Mouse (Mus musculus): ENCODE results near the gene Cldn12. TPM values are rescaled to one million over a fixed set of nuclear protein-coding genes. Genes with fewer than 3 reads are reported as not detected.

The Cldn12 gene
- polyA plus RNA-seq, 1 experiment from 2014 or later = 34.5 TPM

DNA sequence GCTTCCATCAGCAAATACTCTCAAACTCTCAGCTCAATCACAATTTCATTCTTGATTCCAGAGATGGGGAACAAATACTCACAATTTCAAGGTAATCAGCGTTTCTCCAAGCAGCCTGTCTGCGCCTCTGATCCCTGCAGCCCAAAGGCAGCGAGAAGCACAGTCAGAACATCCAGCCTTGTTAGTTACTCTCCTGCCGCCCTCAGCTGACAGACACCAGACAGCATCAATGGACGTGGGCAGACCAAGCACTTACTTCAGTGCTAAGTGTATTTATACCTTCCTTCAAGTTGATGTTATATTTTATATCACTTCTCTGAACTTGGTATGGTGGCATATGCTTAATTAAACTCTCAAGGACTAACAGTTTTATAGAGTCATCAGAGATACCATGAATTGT is 3.8 kb downstream of the Cldn12 start:
- no peak for DNase-seq (ENCODE audit: low spot score)
- H3K27me3 ChIP-seq (replicated peaks; ENCODE audit: low read depth, poor library complexity, severe bottlenecking) = no peaks in the 10 kb centered on the region
- no peak overlapping the region for H3K4me3 ChIP-seq
- no peak overlapping the region for H3K27ac ChIP-seq (replicated peaks)
- 78% methylated on average over 5 of the region's 5 CpGs for WGBS
- H3K4me1 ChIP-seq = peaks cover 15% of the 10 kb centered on the region
- H3K36me3 ChIP-seq (replicated peaks) = peaks cover 34% of the 10 kb centered on the region
- H3K9me3 ChIP-seq = no peaks in the 10 kb centered on the region

DNA sequence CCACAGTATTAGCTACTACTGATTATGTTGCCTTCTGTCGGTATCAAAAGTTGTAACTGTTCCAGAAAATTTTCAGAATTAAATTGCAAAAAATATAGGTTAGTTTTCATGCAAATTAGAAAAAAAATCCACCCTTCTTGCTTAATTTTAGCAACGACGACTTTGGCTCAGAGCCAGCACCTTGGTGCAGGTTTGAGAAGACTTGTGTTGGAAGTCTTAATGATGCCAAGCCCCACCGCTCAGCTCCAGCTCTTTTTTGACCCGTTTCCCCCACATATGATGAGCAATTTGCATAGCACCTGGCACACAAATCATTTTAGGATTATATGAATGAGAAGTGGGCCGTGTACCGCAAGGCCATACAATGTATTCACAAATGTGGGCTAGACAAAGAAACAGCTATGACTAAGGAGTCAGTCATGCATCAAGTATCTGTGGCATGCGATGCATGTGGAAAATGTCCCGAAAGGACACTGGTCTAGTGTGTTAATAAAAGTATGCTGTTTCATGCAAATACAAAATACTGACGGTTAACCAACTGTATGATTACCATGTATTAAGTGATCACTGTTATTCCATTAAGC is 4.4 kb downstream of the Cldn12 start:
- H3K4me1 ChIP-seq = peaks cover 15% of the 10 kb centered on the region
- H3K9me3 ChIP-seq = no peaks in the 10 kb centered on the region
- no peak overlapping the region for H3K4me3 ChIP-seq
- WGBS = 86% methylated on average over 10 of the region's 10 CpGs
- H3K27me3 ChIP-seq (replicated peaks; ENCODE audit: low read depth, poor library complexity, severe bottlenecking) = no peaks in the 10 kb centered on the region
- DNase-seq (ENCODE audit: low spot score) = no peak
- H3K27ac ChIP-seq (replicated peaks) = no peak overlapping the region
- peaks cover 34% of the 10 kb centered on the region for H3K36me3 ChIP-seq (replicated peaks)

DNA sequence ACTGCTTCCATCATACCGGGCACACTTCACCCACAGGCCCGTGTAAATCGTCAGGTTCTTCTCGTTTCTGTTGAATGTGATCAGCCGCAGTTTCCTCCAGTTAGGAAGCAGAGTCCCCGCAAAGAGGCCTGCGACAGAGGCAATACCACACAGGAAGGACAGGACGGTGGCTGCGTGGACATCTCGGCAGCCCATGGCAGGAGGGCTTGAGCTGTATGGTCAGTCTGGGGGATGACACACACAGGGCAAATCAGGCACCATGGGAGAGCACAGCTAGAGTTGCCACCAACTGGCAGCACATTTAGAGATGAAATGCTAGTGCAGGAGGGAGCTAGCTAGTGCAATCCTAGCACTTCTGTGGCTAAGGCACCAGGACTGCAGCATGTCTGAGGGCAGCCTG is 6.5 kb downstream of the Cldn12 start:
- Histone ChIP-seq H3K27me3 (replicated peaks; ENCODE audit: low read depth, poor library complexity, severe bottlenecking) (no peaks in the 10 kb centered on the region), H3K27ac (replicated peaks) (no peak overlapping the region), H3K9me3 (no peaks in the 10 kb centered on the region), H3K4me3 (no peak overlapping the region), H3K36me3 (replicated peaks) (peaks cover 44% of the 10 kb centered on the region), H3K4me1 (peaks cover 8% of the 10 kb centered on the region; the same call in 1 of the 2 replicates)
- no peak for DNase-seq (ENCODE audit: low spot score)
- WGBS = 83% methylated on average over 10 of the region's 10 CpGs

DNA sequence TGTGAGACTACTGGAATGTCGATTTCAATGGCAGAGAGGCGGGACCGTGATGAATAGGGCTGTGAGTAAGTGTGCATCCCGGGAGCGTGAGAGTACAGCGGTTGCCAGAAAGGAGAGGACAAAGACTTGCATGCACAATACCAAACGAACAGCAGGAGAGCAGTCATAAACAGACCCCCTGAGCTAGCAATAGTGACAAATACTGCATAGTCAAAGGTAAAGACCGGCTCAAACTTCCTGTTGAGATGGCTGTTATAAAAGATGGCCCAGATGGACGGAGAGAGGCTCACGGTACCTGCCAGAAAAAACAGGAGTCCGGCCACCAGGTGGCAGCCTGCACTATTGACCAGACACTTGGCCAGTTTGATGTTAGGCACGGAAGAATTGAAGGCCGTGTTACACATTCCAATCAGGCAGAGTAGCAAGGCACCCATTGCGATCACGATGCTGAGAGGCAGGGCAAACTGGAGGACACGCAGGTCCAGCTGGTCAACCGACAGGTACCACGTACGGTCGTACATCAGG is 7.0 kb downstream of the Cldn12 start:
- Histone ChIP-seq H3K27ac (replicated peaks) (no peak overlapping the region), H3K36me3 (replicated peaks) (peaks cover 44% of the 10 kb centered on the region), H3K9me3 (no peaks in the 10 kb centered on the region), H3K4me3 (no peak overlapping the region), H3K27me3 (replicated peaks; ENCODE audit: low read depth, poor library complexity, severe bottlenecking) (no peaks in the 10 kb centered on the region), H3K4me1 (peaks cover 8% of the 10 kb centered on the region; the same call in 1 of the 2 replicates)
- WGBS = 58% methylated on average over 20 of the region's 20 CpGs
- peak; percentile 70 for DNase-seq (ENCODE audit: low spot score)

DNA sequence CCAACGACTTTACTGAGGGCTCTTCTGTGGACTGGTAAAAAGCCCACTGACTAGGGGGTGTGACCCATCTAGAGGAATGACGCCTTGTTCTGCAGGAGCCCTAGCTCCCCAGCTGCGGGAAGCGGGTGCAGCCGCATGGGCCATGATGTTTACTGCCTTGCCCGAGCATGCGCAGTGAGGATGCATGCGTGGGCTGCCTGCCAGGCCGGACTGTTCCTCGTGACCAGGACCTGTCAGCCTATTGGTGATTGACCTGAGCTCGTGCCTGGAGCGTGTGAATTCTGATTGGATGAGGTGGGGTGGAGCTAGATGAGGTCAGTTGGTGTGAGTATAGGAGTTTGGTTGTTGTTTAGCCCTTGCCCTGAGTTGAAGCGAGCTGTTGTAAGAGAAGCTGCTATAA is 10.3 kb downstream of the Cldn12 start:
- H3K4me1 ChIP-seq = peaks cover 5% of the 10 kb centered on the region; the same call in 1 of the 2 replicates
- no peaks in the 10 kb centered on the region for H3K27me3 ChIP-seq (replicated peaks; ENCODE audit: low read depth, poor library complexity, severe bottlenecking)
- no peak for DNase-seq (ENCODE audit: low spot score)
- no peak overlapping the region for H3K4me3 ChIP-seq
- H3K27ac ChIP-seq (replicated peaks) = no peak overlapping the region
- H3K9me3 ChIP-seq = no peaks in the 10 kb centered on the region
- H3K36me3 ChIP-seq (replicated peaks) = peaks cover 36% of the 10 kb centered on the region
- WGBS = 91% methylated on average over 13 of the region's 13 CpGs

DNA sequence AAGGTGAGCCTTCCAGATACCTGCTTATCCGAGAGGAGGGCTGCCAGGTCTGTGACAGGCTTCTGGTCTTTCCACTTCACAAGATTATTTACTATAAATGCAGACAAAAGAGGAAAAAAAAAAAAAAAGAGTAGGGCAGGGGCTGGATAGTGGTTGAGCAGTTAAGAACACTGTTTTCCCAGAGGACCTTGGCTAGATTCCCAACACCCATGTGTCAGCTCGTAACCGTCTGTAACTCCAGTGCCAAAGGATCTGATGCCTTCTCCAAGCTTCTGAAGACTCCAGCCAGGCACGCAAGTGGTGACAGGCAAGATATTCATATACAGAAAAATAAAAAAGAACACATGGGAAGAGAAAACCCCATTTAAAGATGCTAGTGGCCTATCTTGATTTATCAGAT is 11.4 kb downstream of the Cldn12 start:
- DNase-seq (ENCODE audit: low spot score) = no peak
- H3K36me3 ChIP-seq (replicated peaks) = peaks cover 31% of the 10 kb centered on the region
- 95% methylated on average over 4 of the region's 4 CpGs for WGBS

DNA sequence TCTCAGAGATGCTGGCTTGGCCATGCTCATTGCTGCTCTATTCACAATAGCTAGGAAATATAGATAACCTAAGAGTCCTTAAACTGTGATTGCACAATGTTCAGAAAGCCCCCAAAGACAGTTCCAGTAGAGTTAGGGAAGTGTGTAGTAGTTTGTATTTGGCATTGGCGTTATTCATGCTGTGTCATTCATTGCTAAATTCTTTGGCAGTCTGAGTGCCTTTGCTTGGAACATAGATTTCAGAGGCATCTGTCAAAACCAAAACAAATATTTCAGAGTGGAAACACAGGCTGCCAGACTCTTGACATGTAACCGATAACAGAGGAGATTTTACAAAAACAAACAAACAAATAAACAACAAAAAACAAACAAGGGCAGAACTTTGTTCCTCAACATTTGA is 13.2 kb downstream of the Cldn12 start:
- H3K9me3 ChIP-seq = no peaks in the 10 kb centered on the region
- 91% methylated on average over 2 of the region's 2 CpGs for WGBS
- peaks cover 14% of the 10 kb centered on the region for H3K36me3 ChIP-seq (replicated peaks)
- no peak overlapping the region for H3K27ac ChIP-seq (replicated peaks)
- no peak overlapping the region for H3K4me3 ChIP-seq
- H3K27me3 ChIP-seq (replicated peaks; ENCODE audit: low read depth, poor library complexity, severe bottlenecking) = no peaks in the 10 kb centered on the region
- no peak for DNase-seq (ENCODE audit: low spot score)
- H3K4me1 ChIP-seq = no peaks in the 10 kb centered on the region

More for the DNA sequence above, 11.4 kb downstream of the Cldn12 start:
- Histone ChIP-seq H3K4me3 (no peak overlapping the region), H3K27ac (replicated peaks) (no peak overlapping the region), H3K9me3 (no peaks in the 10 kb centered on the region), H3K4me1 (peaks cover 4% of the 10 kb centered on the region; the same call in 1 of the 2 replicates), H3K27me3 (replicated peaks; ENCODE audit: low read depth, poor library complexity, severe bottlenecking) (no peaks in the 10 kb centered on the region)

DNA sequence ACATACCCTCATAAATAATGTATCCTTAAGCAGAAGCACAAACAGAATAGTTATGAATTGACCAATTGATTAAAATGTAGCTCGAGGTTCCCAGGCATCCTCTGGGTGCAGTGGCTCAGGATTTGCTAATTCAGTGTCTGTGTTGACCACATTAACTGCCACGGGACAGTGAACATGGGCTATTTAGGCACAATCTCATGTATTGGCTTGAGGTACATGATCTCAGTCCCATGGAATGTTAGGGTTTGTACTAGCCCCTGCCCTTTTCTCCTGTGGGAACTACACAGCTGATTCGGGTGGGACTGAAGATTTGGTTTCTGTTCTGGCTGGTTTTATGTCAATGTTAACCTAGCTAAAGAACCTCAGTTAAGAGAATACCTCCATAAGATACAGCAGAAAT is 18.4 kb downstream of the Cldn12 start:
- no peak overlapping the region for H3K27ac ChIP-seq (replicated peaks)
- H3K4me1 ChIP-seq = no peaks in the 10 kb centered on the region
- H3K36me3 ChIP-seq (replicated peaks) = no peaks in the 10 kb centered on the region
- H3K9me3 ChIP-seq = no peaks in the 10 kb centered on the region
- H3K4me3 ChIP-seq = no peak overlapping the region
- no peak for DNase-seq (ENCODE audit: low spot score)
- peaks cover 7% of the 10 kb centered on the region; the same call in 1 of the 2 replicates for H3K27me3 ChIP-seq (replicated peaks; ENCODE audit: low read depth, poor library complexity, severe bottlenecking)
- 71% methylated on average over 3 of the region's 3 CpGs for WGBS

DNA sequence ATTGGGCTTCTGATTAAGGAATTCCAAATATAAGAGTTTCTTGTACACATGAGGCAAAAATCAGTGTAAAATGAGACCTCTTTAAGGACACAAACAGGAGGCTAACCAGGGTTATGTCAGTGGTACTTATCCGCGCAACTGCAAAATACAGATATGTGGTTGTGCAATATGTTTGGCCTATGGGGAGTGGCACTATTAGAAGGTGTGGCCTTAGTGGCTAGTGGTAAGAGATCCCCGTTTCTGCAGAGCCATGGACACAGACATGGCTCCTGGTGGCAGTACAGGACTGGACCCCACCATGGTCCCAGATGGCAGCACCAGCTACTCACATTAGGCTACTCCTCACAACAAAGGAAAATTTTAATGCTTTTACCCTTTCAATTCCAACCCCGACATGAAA is 19.7 kb downstream of the Cldn12 start:
- Histone ChIP-seq H3K27me3 (replicated peaks; ENCODE audit: low read depth, poor library complexity, severe bottlenecking) (peaks cover 7% of the 10 kb centered on the region; the same call in 1 of the 2 replicates), H3K9me3 (no peaks in the 10 kb centered on the region), H3K27ac (replicated peaks) (no peak overlapping the region), H3K36me3 (replicated peaks) (no peaks in the 10 kb centered on the region), H3K4me3 (no peak overlapping the region), H3K4me1 (no peaks in the 10 kb centered on the region)
- 90% methylated on average over 4 of the region's 4 CpGs for WGBS
- no peak for DNase-seq (ENCODE audit: low spot score)

DNA sequence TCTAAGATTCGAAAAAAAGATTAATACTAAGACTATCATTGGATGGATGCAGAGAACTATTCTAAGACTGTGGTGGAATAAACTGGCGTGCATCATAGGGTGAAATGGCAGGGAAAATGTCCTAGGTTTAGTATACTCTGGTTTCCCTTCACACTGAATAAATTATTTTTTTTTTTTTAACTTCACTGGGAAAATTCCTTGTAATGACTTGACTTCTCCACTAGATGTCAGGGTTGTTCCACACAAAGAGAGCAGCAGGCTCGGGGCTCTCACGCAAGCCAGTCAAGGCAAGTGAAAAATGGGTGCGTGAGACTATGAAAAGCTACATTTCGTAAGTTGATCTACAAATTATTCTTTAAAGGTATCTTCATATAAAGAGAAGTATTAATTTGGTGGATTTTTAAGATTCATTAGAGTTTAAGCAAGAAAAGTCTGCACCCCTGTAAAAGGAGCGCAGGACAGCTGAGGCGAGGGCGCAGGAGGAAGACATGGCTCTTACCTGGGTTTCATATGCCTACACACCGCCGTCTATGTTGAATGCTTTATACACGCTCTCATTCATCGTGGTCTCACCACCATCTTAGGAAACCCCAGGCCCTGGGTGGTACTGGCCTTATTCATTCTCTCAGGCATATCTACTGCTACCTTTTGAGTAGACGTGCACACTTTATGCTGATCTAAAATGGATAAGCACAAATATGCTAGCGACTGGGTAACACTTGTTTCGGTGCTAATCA is 20.3 kb downstream of the Cldn12 start:
- Histone ChIP-seq H3K36me3 (replicated peaks) (no peaks in the 10 kb centered on the region), H3K4me1 (no peaks in the 10 kb centered on the region), H3K9me3 (no peaks in the 10 kb centered on the region), H3K27me3 (replicated peaks; ENCODE audit: low read depth, poor library complexity, severe bottlenecking) (peaks cover 7% of the 10 kb centered on the region; the same call in 1 of the 2 replicates), H3K4me3 (no peak overlapping the region), H3K27ac (replicated peaks) (no peak overlapping the region)
- DNase-seq (ENCODE audit: low spot score) = peak; percentile 39
- 41% methylated on average over 16 of the region's 16 CpGs for WGBS

DNA sequence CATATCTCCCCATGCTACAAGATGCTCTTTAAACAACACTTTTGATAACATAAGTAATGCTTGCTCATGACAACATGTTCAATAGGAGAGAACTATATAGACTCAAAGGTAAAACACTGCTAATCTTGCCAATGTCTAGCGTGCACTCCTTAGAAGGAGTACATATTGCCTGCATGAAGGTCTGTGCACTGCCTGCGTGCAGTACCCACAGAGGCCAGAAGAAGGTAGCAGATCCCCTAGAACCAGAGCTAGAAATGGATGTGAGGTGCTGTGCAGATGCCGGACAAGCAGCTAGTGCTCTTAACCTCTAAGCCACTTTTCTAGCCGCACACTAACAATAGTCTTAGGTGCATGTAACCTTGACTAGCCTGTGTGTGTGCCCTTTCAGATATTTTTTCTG is 22.6 kb downstream of the Cldn12 start:
- no peak overlapping the region for H3K4me3 ChIP-seq
- H3K27ac ChIP-seq (replicated peaks) = no peak overlapping the region
- DNase-seq (ENCODE audit: low spot score) = no peak
- H3K27me3 ChIP-seq (replicated peaks; ENCODE audit: low read depth, poor library complexity, severe bottlenecking) = peaks cover 7% of the 10 kb centered on the region; the same call in 1 of the 2 replicates
- 92% methylated on average over 4 of the region's 4 CpGs for WGBS
- no peaks in the 10 kb centered on the region for H3K9me3 ChIP-seq
- H3K36me3 ChIP-seq (replicated peaks) = no peaks in the 10 kb centered on the region
- no peaks in the 10 kb centered on the region for H3K4me1 ChIP-seq

DNA sequence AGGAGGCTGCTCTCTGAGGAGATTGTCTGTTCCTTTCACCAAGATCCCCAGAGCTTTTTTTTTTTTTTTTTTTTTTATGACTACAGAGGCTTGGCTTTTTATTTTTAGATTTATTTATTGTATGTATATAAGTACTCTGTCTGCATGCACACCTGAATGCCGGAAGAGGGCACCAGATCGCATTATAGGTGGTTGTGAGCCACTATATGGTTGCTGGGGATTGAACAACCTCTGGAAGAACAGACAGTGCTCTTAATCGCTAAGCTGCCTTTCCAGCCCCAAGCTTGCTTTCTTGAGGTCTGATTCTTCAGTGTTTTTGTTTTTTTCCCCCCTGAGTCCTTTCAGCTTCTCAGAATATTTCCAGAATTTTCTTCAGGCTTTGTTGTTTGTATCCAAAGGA is 28.7 kb downstream of the Cldn12 start:
- no peak for DNase-seq (ENCODE audit: low spot score)
- H3K36me3 ChIP-seq (replicated peaks) = no peaks in the 10 kb centered on the region
- no peaks in the 10 kb centered on the region for H3K9me3 ChIP-seq
- 0 out of 2 replicates have a peak, but pooled peaks cover 6% of the 10 kb centered on the region for H3K4me1 ChIP-seq
- H3K4me3 ChIP-seq = no peak overlapping the region
- H3K27ac ChIP-seq (replicated peaks) = no peak overlapping the region
- H3K27me3 ChIP-seq (replicated peaks; ENCODE audit: low read depth, poor library complexity, severe bottlenecking) = no peaks in the 10 kb centered on the region
- WGBS = 29% methylated on average over 3 of the region's 3 CpGs

All from embryonic facial prominence, embryonic 10.5 days (tissue).